Mouse (Mus musculus) embryo, embryonic 11.5 days (tissue): ENCODE results near the gene Btf3.

Experiments
- DNase-seq: peaks from one replicate; pipeline ENCODE4 v3.0.0-alpha.2; 2012; ENCODE audit warnings: low read depth, low spot score

The Btf3 gene

DNA sequence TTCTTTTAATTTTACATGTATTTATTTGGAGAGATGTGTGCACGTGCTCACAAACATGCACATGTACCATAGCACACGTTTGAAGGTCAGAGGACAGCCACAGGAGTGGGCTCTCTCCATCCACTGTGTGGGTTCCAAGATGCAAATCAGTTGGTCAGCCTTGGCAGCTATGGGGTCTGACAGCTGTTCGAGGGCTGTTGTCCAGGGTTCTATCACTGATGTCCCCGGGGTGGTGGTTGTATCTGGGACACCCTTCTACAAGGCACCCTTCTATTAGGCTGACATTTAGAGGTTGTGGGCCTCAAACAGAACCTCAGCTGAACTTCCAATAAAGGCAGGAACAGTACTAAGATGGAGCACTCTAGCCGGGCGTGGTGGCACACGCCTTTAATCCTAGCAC is 40.6 kb downstream of the Btf3 start:
- DNase-seq, result no peak

DNA sequence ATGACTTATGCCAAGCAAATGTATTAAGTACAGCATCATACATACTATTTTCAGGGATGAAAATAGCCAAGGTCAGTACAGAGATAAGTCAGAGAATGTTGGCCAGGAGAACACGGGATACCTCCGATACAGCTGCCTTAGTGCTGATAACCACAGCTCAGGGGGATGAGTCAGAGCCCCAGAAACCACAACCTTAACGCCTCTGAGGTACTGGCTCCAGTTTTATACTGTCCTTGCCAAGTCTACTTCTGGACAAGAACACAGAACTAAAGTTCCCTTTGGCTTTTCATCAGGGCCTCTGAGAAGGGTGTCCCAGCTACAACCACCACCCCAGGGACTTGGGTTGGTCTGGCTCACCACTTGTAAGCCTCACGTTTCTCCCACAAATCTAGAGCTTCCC is 41.2 kb downstream of the Btf3 start:
- no peak for DNase-seq

DNA sequence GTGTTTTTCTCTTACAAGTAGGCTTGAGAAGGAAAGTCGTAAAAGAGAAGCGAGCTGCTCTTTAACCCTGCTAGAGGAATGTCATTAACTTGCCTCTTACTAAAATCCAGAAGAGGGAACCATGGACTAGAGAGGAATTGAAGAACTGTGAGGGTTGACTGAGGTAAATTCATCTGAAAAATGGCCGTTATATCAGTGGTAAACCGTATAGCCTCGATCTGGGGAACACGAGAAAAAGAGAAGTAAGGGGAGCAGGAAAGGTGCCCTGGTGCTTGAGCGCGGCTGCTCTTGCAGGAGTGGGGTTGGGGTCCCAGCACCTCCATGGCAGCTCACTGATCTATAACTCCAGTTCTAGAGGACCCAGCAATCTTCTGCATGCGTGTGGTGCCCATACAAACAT is 42.8 kb downstream of the Btf3 start:
- no peak for DNase-seq

DNA sequence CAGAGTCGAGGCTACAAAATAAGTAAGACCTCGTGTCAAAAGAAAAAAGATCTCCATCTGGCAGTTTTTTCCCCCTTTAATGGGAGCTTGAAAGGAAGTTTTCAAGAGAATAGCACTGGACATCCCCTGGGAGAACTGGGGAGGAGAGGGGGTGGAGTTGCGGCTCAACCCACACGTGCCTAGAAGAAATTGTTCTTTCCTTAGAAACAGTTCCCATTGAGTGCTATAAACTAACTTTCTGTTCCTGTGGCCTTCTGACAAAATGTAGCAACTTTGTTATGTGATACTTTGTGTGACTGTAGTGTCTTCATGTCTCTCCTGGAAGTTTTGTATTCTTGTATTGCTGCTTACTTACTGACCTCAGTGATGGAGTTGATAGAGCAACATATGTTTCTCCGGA is 52.7 kb downstream of the Btf3 start:
- no peak for DNase-seq

DNA sequence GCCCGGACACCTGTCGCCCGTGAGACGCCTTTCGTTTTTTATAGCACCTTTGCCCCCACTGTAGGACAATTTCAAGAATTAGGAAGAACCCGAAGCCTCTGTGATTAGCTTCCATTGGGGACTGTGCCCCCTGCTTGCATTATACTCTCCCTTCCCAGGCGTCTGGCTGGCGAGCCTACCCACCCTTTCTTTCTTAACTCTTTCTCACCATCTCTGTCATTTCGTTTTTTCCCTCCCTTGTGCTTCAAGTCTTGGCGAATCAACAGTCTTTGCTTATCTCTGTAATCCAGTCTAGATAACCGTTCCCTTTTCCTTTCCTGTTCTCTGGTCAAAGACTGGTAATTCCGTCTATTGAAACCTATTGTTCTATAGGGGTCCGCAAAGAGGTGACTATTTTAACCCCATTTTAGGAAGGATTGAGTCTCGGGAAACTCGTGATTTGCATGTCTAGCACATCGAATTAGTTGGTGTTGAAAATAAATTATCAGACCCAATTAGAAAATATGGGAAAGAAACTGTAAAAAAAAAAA is 53.3 kb downstream of the Btf3 start:
- peak; percentile 9 for DNase-seq

DNA sequence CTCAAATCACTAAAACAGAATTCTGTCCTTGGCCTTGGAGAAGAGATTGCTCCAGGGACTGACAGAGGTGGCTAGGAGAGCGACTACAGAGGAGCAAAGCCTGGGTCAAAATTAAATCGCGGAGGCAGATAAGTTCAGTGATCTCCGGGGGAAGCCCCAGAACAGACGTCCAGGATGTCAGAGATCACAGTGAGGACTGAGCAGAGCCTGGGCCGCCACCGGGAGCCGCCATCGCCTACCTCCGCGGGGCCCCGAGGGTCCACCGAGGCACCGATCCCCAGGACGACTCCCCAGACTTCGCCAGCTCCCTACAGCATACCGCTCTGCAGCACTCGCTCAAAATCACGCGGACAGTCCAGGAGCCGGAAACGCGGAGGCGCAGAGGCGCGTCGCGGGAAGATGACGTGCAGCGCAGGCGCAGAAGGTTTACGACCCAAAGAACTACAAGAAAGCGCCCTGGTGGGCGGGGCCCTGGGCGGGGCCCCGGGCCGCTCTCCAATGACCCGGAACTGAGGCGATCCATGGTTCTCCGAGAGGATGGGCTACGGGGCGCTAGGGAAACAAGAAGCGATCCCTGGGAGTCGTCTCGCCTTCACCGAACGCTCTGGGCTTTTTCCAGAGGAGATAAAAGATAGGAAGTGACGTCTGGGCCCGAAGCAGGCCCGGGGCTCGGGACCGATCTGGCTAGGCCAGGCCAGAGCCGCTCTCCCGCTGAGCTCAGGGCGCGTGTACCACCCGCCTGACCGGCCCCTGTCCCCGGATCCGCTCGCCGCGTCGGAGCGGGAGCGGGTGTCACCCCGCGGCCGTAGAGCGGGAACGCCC is 54.0 kb downstream of the Btf3 start, which contains the start of the genes Utp15 and Ankra2:
Utp15 (minus strand) TSS at position 406 of the 822 bp plus-strand sequence.
Ankra2 (plus strand) TSS at position 439 of the 822 bp plus-strand sequence.
- DNase-seq, result peak; percentile 99
